ENCODE assay signal across 10 mouse cellular contexts in genomic region chr1:124674420-124674819, GRCm38 (mm10).
DNase-seq lines count a peak whose midpoint lies in the region; ATAC-seq and TF ChIP-seq lines count a peak whose summit lies in the region.
"Had no signal": no experiment of that assay in that cellular context is flagged by ENCODE, and none has a peak within 500 bp of the region (broad histone marks: within the 10 kb centered on the region; RNA-seq: fewer than 3 reads in every experiment).

No protein-coding gene starts in this region.

- H3K9ac ChIP-seq in forebrain, postnatal 0 days = no peak overlapping the region
- H3K9ac ChIP-seq in forebrain, embryonic 12.5 days = no peak overlapping the region
- no peak overlapping the region for H3K9ac ChIP-seq in lung, embryonic 14.5 days

- DNase-seq in forebrain, postnatal 0 days = peak; percentile 8
- peak; percentile 47 for DNase-seq in lung, embryonic 14.5 days
- DNase-seq in lung, postnatal 25 days (ENCODE audit: low spot score) = no peak
- peak; percentile 54 for DNase-seq in ZHBTc4 (ENCODE audit: low read depth, low spot score)
- DNase-seq in mesoderm, embryonic 11.5 days (ENCODE audit: low read depth, low spot score) = peak; percentile 6
- DNase-seq in thymus, adult 18-20 months = no peak
- no peak for DNase-seq in gastrocnemius, postnatal 36 days
- DNase-seq: heart, adult 18-20 months; right cerebral cortex, adult 18-20 months had no signal

- WGBS in forebrain, postnatal 0 days = 29% methylated on average over 2 of the region's 2 CpGs
- 26% methylated on average over 2 of the region's 2 CpGs for WGBS in forebrain, embryonic 12.5 days
- WGBS in lung, embryonic 14.5 days = 23% methylated on average over 2 of the region's 2 CpGs

- H3K27me3 ChIP-seq in forebrain, postnatal 0 days (ENCODE audit: insufficient read depth, low read length) = no peaks in the 10 kb centered on the region
- H3K27me3 ChIP-seq in forebrain, embryonic 12.5 days = no peaks in the 10 kb centered on the region
- no peaks in the 10 kb centered on the region for H3K27me3 ChIP-seq in lung, embryonic 14.5 days (ENCODE audit: insufficient read depth, low read length)

- intact Hi-C loops in gastrocnemius, postnatal 36 days (cut with DNase I) = no loop called here

- no peak overlapping the region for H3K27ac ChIP-seq in forebrain, postnatal 0 days (ENCODE audit: low read depth, low read length)
- H3K27ac ChIP-seq in forebrain, embryonic 12.5 days = no peak overlapping the region
- H3K27ac ChIP-seq in lung, embryonic 14.5 days (ENCODE audit: low read depth) = no peak overlapping the region

- TF ChIP-seq CTCF in forebrain, postnatal 0 days (IDR thresholded peaks at IDR 0.05; ENCODE audit: low read depth) = peak; percentile 59
- TF ChIP-seq CTCF in lung, embryonic 14.5 days (IDR thresholded peaks at IDR 0.05; ENCODE audit: low read depth) = peak; percentile 70

- H3K4me1 ChIP-seq in forebrain, postnatal 0 days (ENCODE audit: insufficient read depth) = no peaks in the 10 kb centered on the region
- H3K4me1 ChIP-seq in forebrain, embryonic 12.5 days = no peaks in the 10 kb centered on the region
- no peaks in the 10 kb centered on the region for H3K4me1 ChIP-seq in lung, embryonic 14.5 days (ENCODE audit: insufficient read depth)

- H3K36me3 ChIP-seq in forebrain, postnatal 0 days (ENCODE audit: insufficient read depth) = no peaks in the 10 kb centered on the region
- H3K36me3 ChIP-seq in forebrain, embryonic 12.5 days (replicated peaks) = no peaks in the 10 kb centered on the region
- H3K36me3 ChIP-seq in lung, embryonic 14.5 days (ENCODE audit: insufficient read depth) = no peaks in the 10 kb centered on the region

- ATAC-seq in forebrain, postnatal 0 days = no peak
- ATAC-seq in forebrain, embryonic 12.5 days (ENCODE audit: low FRiP score) = no peak
- no peak for ATAC-seq in lung, embryonic 14.5 days (ENCODE audit: insufficient read depth)

- no peaks in the 10 kb centered on the region for H3K9me3 ChIP-seq in forebrain, postnatal 0 days (ENCODE audit: low read length)
- no peaks in the 10 kb centered on the region for H3K9me3 ChIP-seq in forebrain, embryonic 12.5 days
- H3K9me3 ChIP-seq in lung, embryonic 14.5 days (ENCODE audit: low read depth, low read length) = no peaks in the 10 kb centered on the region

- H3K4me2 ChIP-seq in forebrain, postnatal 0 days (ENCODE audit: low read depth) = no peak overlapping the region
- H3K4me2 ChIP-seq in forebrain, embryonic 12.5 days = no peak overlapping the region
- no peak overlapping the region for H3K4me2 ChIP-seq in lung, embryonic 14.5 days

- H3K4me3 ChIP-seq in forebrain, postnatal 0 days (ENCODE audit: low read depth, low read length) = no peak overlapping the region
- no peak overlapping the region for H3K4me3 ChIP-seq in forebrain, embryonic 12.5 days (replicated peaks)
- H3K4me3 ChIP-seq in lung, embryonic 14.5 days (ENCODE audit: low read depth, low read length) = no peak overlapping the region

Comparison
In these comparisons a context has a peak if more than half of its experiments do, and no peak if none do; other contexts are left out.
1. DNase-seq: peak in forebrain, postnatal 0 days (single experiment), lung, embryonic 14.5 days (single experiment), ZHBTc4 (single experiment) and mesoderm, embryonic 11.5 days (single experiment); none in lung, postnatal 25 days (single experiment), thymus, adult 18-20 months (0 of 2) and gastrocnemius, postnatal 36 days (0 of 2).